Mouse (Mus musculus) thymus, adult 2 months (tissue): ENCODE results near the gene Daam1. TPM values are rescaled to one million over a fixed set of nuclear protein-coding genes. Genes with fewer than 3 reads are reported as not detected.
A peak's percentile ranks its signal among the peaks of the same experiment; 100 is the strongest.

ENCODE experiments used
- DNase-seq: peaks from one replicate; pipeline ENCODE4 v3.0.0; 2021
- H3K27ac ChIP-seq: fragments of 200-500 bp; 2 replicates; pipeline ENCODE4 v1.5.1; 2012; ENCODE audit warnings: low read length, control low read depth; ENCODE audit not compliant: control insufficient read depth, insufficient read depth
- H3K27me3 ChIP-seq: fragments of 200-500 bp; 2 replicates; pipeline ENCODE4 v1.6.1; 2012; ENCODE audit warnings: mild to moderate bottlenecking, low read length, moderate library complexity, mixed read lengths; ENCODE audit not compliant: control insufficient read depth, insufficient read depth
- H3K36me3 ChIP-seq: fragments of 200-500 bp; 2 replicates; pipeline ENCODE4 v1.6.1; 2012; ENCODE audit warnings: mild to moderate bottlenecking, low read length, moderate library complexity; ENCODE audit not compliant: control insufficient read depth, insufficient read depth
- H3K4me1 ChIP-seq: fragments of 200-500 bp; replicated peaks from 2 replicates; pipeline ENCODE4 v1.6.1; 2012; ENCODE audit warnings: low read length; ENCODE audit not compliant: control insufficient read depth, insufficient read depth
- H3K4me3 ChIP-seq: fragments of 200-500 bp; 2 replicates; pipeline ENCODE4 v1.5.1; 2012; ENCODE audit warnings: mild to moderate bottlenecking, low read length, control low read depth, moderate library complexity; ENCODE audit not compliant: control insufficient read depth, insufficient read depth
- CTCF ChIP-seq: fragments of 200-500 bp; IDR thresholded peaks from 2 replicates; pipeline ENCODE4 v1.5.1; 2012; ENCODE audit warnings: mild to moderate bottlenecking, control low read depth, low read length, moderate library complexity, borderline replicate concordance; ENCODE audit not compliant: control insufficient read depth, poor library complexity, insufficient read depth; ENCODE audit errors: extremely low read depth
- POLR2A ChIP-seq: fragments of 200-500 bp; IDR thresholded peaks from 2 replicates; pipeline ENCODE4 v1.6.1; 2012; ENCODE audit warnings: mild to moderate bottlenecking, low read length, control low read depth, moderate library complexity; ENCODE audit not compliant: control insufficient read depth, poor library complexity, insufficient read depth; ENCODE audit errors: extremely low read depth
- WGBS: fragments of 180-500 bp; shearing (Covaris S2); methylation state at CpG from one replicate; pipeline ENCODE4 v1.1.7; 2018; 5-methylcytosine and 5-hydroxymethylcytosine counted together
- polyA plus RNA-seq: library from polyadenylated mRNA; depleted of rRNA; stranded (reverse); fragments of >200 nt; gene quantifications from 2 replicates; pipeline ENCODE4 v1.2.3, GENCODE M21; 2012

The Daam1 gene
- polyA plus RNA-seq, 1 experiment: 3.4 TPM

DNA sequence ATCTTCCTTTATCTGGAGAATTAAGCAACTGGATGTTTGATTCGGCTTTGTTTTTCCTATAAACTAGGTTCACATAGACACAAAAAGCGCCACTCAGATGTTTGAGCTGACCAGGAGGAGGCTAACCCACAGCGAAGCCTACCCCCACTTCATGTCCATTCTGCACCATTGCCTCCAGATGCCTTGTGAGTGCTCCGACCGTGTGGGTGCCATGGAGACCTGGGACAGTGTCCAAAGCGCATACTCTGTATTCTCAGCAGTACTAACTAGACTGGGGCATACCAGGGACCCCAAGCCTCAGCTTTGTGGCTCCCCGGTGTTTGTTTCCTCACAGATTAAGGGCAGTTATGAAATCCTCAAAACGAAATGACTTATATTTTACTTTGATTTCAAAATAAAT, 115.6 kb downstream of the Daam1 start:
- no peaks in the 10 kb centered on the region for H3K36me3 ChIP-seq
- no peak for DNase-seq
- H3K4me3 ChIP-seq: no peak overlapping the region
- TF ChIP-seq POLR2A (no peak), CTCF (no peak)
- no peak overlapping the region for H3K27ac ChIP-seq
- WGBS: 96% methylated on average over 8 of the region's 8 CpGs
- H3K27me3 ChIP-seq: no peaks in the 10 kb centered on the region
- H3K4me1 ChIP-seq: peaks cover 15% of the 10 kb centered on the region

DNA sequence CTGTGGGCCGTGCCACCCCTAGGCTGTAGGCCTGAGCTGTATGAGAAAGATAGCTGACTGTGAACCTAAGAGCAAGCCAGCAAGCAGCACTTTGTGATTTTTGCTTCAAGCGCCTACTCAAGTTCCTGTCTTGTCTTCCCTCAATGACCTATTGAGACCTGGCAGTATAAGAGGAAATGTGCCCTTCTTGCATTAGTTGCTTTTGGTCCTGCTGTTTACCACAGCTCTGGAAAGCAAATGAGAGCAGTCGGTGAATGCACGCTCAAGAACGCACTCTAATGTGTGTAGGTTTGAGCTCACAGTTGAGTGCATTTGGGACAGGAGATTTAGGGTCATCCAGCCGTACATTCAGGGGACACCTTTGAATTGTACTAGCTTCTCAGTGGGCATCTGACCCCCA, 118.1 kb downstream of the Daam1 start:
- Histone ChIP-seq H3K4me1 (peaks cover 11% of the 10 kb centered on the region), H3K4me3 (no peak overlapping the region), H3K27ac (no peak overlapping the region), H3K36me3 (no peaks in the 10 kb centered on the region), H3K27me3 (no peaks in the 10 kb centered on the region)
- no peak for DNase-seq
- no peak for TF ChIP-seq CTCF
- no peak for TF ChIP-seq POLR2A
- WGBS: 97% methylated on average over 6 of the region's 6 CpGs

DNA sequence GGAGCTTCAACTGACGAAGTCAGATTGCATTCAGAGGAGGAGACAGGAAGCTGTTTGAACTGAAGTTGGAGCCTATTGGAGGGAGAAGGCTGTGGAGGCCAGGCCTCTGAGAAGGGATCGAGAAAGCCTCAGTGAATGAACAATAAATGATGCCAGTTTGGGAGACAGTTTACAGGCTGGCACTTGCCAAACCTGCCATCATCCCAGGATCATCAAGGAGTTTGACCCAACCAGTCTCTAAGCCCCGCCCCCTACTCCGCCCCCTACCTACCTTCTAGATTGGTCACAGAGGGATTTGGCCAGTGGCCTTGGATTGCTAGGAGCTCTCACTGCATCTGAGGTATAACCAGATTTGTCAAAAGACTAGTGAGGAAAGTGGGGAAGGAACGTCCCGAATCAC, 118.7 kb downstream of the Daam1 start:
- WGBS: 88% methylated on average over 6 of the region's 6 CpGs
- TF ChIP-seq CTCF (no peak), POLR2A (no peak)
- no peak overlapping the region for H3K27ac ChIP-seq
- no peaks in the 10 kb centered on the region for H3K27me3 ChIP-seq
- peaks cover 5% of the 10 kb centered on the region; the same call in 1 of the 2 replicates for H3K4me1 ChIP-seq
- no peak overlapping the region for H3K4me3 ChIP-seq
- no peaks in the 10 kb centered on the region for H3K36me3 ChIP-seq
- DNase-seq: no peak

DNA sequence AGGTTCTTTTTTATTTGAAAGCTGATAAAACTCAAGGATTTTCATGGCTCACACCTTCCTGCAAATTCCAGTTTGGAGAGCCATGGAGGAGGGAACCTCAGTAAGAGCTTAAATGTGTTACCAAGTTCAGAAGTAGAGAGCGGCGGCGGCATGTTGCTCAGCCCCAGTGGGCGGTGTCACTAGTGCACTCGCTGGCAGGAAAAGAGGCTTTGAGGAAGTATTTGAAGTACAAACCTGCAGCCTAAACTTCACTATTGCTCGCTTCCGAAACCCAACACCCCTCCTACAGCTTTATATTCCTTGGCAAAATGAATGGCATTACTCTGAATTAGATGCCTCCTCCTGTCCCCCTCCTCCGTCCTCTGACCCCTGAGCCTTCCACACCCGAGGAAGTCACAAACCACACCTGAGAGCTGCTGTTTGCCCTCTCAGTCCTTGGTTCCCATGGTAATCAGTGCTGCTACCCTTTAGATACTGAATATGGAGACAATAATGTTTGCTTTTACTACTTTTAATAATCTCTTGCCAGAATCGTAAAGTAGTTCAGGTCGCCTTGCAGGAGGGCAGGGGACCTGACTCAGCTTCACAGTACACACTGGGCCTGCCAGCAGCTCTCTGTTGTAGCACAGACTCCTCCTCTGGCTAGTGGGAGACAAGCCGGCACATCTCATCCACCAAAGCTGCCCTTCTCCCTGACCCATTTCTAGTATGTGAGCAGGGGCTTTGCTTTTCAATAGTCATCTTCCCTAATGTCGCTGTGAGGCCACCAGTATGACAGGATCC, 119.4 kb downstream of the Daam1 start:
- H3K27ac ChIP-seq: no peak overlapping the region
- TF ChIP-seq POLR2A (no peak), CTCF (no peak)
- H3K4me3 ChIP-seq: no peak overlapping the region
- WGBS: 50% methylated on average over 13 of the region's 13 CpGs
- no peaks in the 10 kb centered on the region for H3K36me3 ChIP-seq
- peaks cover 5% of the 10 kb centered on the region; the same call in 1 of the 2 replicates for H3K4me1 ChIP-seq
- H3K27me3 ChIP-seq: no peaks in the 10 kb centered on the region
- DNase-seq: peak; percentile 22

DNA sequence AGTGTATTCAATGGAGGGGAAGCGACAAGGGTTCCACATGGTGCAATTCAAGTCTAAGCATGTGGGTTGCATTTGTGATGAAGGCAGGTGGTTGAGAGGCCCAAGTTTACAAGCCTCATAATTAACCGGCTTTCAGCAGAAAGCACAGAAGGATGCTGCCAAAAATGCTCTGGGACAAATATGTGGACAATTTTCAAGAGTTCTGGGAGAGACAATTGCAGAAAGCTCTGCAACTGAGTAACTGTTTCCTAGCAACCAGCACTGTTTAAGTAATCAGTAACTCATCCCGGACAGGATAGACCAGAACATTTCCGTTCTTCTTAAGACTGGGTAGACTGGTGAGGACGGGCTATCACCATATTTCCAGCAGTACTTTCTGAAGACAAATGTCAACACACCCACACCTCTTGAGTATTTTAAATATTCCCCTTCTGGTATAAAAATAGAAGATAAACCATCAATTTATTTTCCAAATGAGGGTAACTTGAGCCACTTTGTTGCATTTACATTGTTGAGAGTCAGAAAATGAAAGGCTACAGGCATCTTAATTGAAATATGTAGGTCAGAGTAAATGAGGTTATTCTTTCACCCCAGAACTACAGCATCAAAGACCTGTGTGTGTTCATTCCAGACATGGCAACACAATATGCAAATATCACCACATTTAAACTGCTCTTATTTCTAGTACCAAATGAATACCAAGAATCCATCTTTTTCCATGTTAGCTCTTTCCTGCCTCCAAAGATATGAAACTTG, 123.5 kb downstream of the Daam1 start:
- DNase-seq: no peak
- Histone ChIP-seq H3K27ac (no peak overlapping the region), H3K4me1 (0 out of 2 replicates have a peak, but pooled peaks cover 5% of the 10 kb centered on the region), H3K36me3 (no peaks in the 10 kb centered on the region), H3K27me3 (no peaks in the 10 kb centered on the region), H3K4me3 (no peak overlapping the region)
- 94% methylated on average over 5 of the region's 5 CpGs for WGBS
- TF ChIP-seq CTCF (no peak), POLR2A (no peak)

DNA sequence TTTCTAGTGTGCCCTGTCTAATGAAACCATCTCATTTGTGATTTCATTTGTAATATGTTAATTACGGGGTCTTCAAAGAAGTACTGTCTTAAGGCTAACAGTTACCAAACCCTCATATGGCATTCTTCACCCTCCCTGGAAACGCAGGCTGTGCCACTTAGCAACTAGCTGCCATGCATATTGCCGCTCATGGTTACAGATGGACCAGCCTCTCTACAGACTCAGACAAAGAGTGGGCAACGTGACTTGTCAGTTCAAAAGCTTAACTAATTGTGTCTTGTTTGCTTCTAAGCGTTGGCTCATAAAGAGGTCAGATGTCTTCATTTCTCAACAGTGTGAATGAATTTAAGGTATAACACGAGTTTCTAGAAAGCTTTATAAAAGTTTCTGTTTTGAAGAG, 126.1 kb downstream of the Daam1 start:
- 96% methylated on average over 6 of the region's 6 CpGs for WGBS
- no peak for DNase-seq
- no peaks in the 10 kb centered on the region for H3K27me3 ChIP-seq
- no peak overlapping the region for H3K4me3 ChIP-seq
- H3K4me1 ChIP-seq: no peaks in the 10 kb centered on the region
- TF ChIP-seq CTCF (no peak), POLR2A (no peak)
- no peaks in the 10 kb centered on the region for H3K36me3 ChIP-seq
- H3K27ac ChIP-seq: no peak overlapping the region
